17 mouse cellular contexts compared by ENCODE assay signal in the genomic region with DNA sequence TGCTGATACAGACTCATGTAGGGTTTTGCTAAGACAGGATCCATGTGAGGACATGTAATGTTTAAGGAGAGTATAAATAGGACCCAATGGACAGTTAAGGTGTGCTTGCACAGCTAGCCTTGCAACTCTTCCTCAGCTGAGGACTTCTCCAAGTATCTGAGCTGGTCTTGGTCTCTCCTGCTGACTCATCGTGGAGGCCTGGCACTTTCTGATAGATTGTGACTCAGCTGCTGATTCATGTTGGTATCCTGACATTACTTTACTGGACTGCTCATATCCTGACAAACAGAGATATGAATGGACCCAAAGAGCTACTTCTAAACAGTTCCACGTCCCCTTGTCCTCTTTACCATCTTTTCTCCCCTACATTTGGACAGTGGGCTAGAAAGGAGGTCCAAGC.
DNase-seq lines count a peak whose midpoint lies in the region; ATAC-seq and TF ChIP-seq lines count a peak whose summit lies in the region.
"Had no signal": no experiment of that assay in that cellular context is flagged by ENCODE, and none has a peak within 500 bp of the region (broad histone marks: within the 10 kb centered on the region; RNA-seq: fewer than 3 reads in every experiment).

No protein-coding gene starts in this region.

- TF ChIP-seq CTCF in liver, postnatal 0 days (IDR thresholded peaks at IDR 0.05; ENCODE audit: low read depth): no peak
- no peak for TF ChIP-seq CTCF in G1E (IDR thresholded peaks at IDR 0.05; ENCODE audit: low read depth, low read length)
- TF ChIP-seq CTCF in left cerebral cortex, adult 2 months (IDR thresholded peaks at IDR 0.05): no peak

- H3K36me3 ChIP-seq in liver, embryonic 12.5 days: no peaks in the 10 kb centered on the region
- H3K36me3 ChIP-seq in liver, postnatal 0 days (replicated peaks; ENCODE audit: insufficient read depth, low read length): no peaks in the 10 kb centered on the region
- no peaks in the 10 kb centered on the region for H3K36me3 ChIP-seq in G1E (replicated peaks)
- H3K36me3 ChIP-seq in liver, embryonic 13.5 days: no peaks in the 10 kb centered on the region
- H3K36me3 ChIP-seq: hindbrain, embryonic 15.5 days; stomach, embryonic 15.5 days had no signal

- no peaks in the 10 kb centered on the region for H3K4me1 ChIP-seq in liver, embryonic 12.5 days
- H3K4me1 ChIP-seq in liver, postnatal 0 days (ENCODE audit: insufficient read depth): no peaks in the 10 kb centered on the region
- no peaks in the 10 kb centered on the region for H3K4me1 ChIP-seq in G1E (ENCODE audit: insufficient read depth, low read depth, low read length)
- no peaks in the 10 kb centered on the region for H3K4me1 ChIP-seq in liver, embryonic 13.5 days (replicated peaks)
- H3K4me1 ChIP-seq: hindbrain, embryonic 15.5 days; stomach, embryonic 15.5 days had no signal

- no peaks in the 10 kb centered on the region for H3K9me3 ChIP-seq in liver, embryonic 12.5 days (replicated peaks)
- no peaks in the 10 kb centered on the region for H3K9me3 ChIP-seq in liver, postnatal 0 days (ENCODE audit: low read length)
- H3K9me3 ChIP-seq in G1E (replicated peaks): no peaks in the 10 kb centered on the region
- H3K9me3 ChIP-seq in liver, embryonic 13.5 days (replicated peaks): no peaks in the 10 kb centered on the region
- H3K9me3 ChIP-seq: hindbrain, embryonic 15.5 days; stomach, embryonic 15.5 days had no signal

- peak; percentile 79 for ATAC-seq in liver, embryonic 12.5 days
- ATAC-seq in liver, postnatal 0 days: no peak; the same call in 1 of the 2 replicates
- peak; percentile 95 for ATAC-seq in G1E (ENCODE audit: extremely low read depth, insufficient number of reproducible peaks, low FRiP score, poor library complexity, severe bottlenecking)
- peak; percentile 60 for ATAC-seq in liver, embryonic 13.5 days (ENCODE audit: low read depth)
- ATAC-seq: intestine, postnatal 0 days; midbrain, embryonic 16.5 days had no signal

- no peak for TF ChIP-seq EP300 in liver, postnatal 0 days (IDR thresholded peaks at IDR 0.05; ENCODE audit: low read depth)

- intact Hi-C loops in left cerebral cortex, adult 2 months (cut with DNase I): no loop called here

- H3K9ac ChIP-seq in liver, embryonic 12.5 days: no peak overlapping the region
- H3K9ac ChIP-seq in liver, postnatal 0 days (replicated peaks): no peak overlapping the region
- H3K9ac ChIP-seq in liver, embryonic 13.5 days: no peak overlapping the region
- H3K9ac ChIP-seq: hindbrain, embryonic 15.5 days; lung, embryonic 14.5 days; stomach, embryonic 15.5 days had no signal

- H3K27ac ChIP-seq in liver, embryonic 12.5 days: peak overlapping the region; percentile 40; the same call in 1 of the 2 replicates
- no peak overlapping the region for H3K27ac ChIP-seq in liver, postnatal 0 days (ENCODE audit: low read depth)
- no peak overlapping the region for H3K27ac ChIP-seq in liver, embryonic 13.5 days
- H3K27ac ChIP-seq in left cerebral cortex, adult 2 months: no peak overlapping the region
- H3K27ac ChIP-seq: heart, adult 2 months; hindbrain, embryonic 15.5 days; stomach, embryonic 15.5 days had no signal

- H3K27me3 ChIP-seq in liver, embryonic 12.5 days (replicated peaks): no peaks in the 10 kb centered on the region
- H3K27me3 ChIP-seq in liver, postnatal 0 days (ENCODE audit: insufficient read depth, low read length): no peaks in the 10 kb centered on the region
- H3K27me3 ChIP-seq in G1E (ENCODE audit: insufficient read depth, low read length): no peaks in the 10 kb centered on the region
- H3K27me3 ChIP-seq in liver, embryonic 13.5 days: no peaks in the 10 kb centered on the region
- H3K27me3 ChIP-seq: hindbrain, embryonic 15.5 days; stomach, embryonic 15.5 days had no signal

- WGBS in liver, embryonic 12.5 days (ENCODE audit: insufficient replicate concordance): 38% methylated on average over 2 of the region's 2 CpGs
- WGBS in liver, postnatal 0 days (ENCODE audit: insufficient replicate concordance): 50% methylated on average over 2 of the region's 2 CpGs
- whole genome bisulfite sequencing in liver, embryonic 13.5 days (ENCODE audit: insufficient replicate concordance): 38% methylated on average over 2 of the region's 2 CpGs

- H3K4me2 ChIP-seq in liver, embryonic 12.5 days: no peak overlapping the region
- H3K4me2 ChIP-seq in liver, postnatal 0 days (ENCODE audit: low read depth, low read length): no peak overlapping the region
- no peak overlapping the region for H3K4me2 ChIP-seq in liver, embryonic 13.5 days
- H3K4me2 ChIP-seq: hindbrain, embryonic 15.5 days; lung, embryonic 14.5 days; stomach, embryonic 15.5 days had no signal

- H3K4me3 ChIP-seq in liver, embryonic 12.5 days: no peak overlapping the region
- H3K4me3 ChIP-seq in liver, postnatal 0 days (ENCODE audit: low read depth, low read length): no peak overlapping the region
- no peak overlapping the region for H3K4me3 ChIP-seq in G1E (ENCODE audit: low read depth, low read length)
- H3K4me3 ChIP-seq in liver, embryonic 13.5 days (replicated peaks): no peak overlapping the region
- no peak overlapping the region for H3K4me3 ChIP-seq in left cerebral cortex, adult 2 months
- H3K4me3 ChIP-seq: heart, adult 2 months; hindbrain, embryonic 15.5 days; stomach, embryonic 15.5 days had no signal

- DNase-seq in liver, postnatal 0 days: no peak
- DNase-seq in G1E (ENCODE audit: low spot score): no peak
- peak; percentile 38 for DNase-seq in adrenal gland, postnatal 14 days
- DNase-seq in liver, embryonic 13.5 days: peak; percentile 10
- no peak for DNase-seq in left cerebral cortex, adult 2 months (ENCODE audit: extremely low spot score in 1 of 2, low spot score in 2 of 2)
- DNase-seq in layer of hippocampus, adult 9-11 months: no peak
- DNase-seq in lung, postnatal 14 days: no peak
- DNase-seq: cerebellum, adult 9-10 months; gastrocnemius, postnatal 10 days; heart, adult 2 months; lung, embryonic 14.5 days; thymus, adult 2 months had no signal

Comparison
In these comparisons a context has a peak if more than half of its experiments do, and no peak if none do; other contexts are left out.
1. DNase-seq: peak in adrenal gland, postnatal 14 days (single experiment) and liver, embryonic 13.5 days (single experiment); none in liver, postnatal 0 days (single experiment), G1E (single experiment), left cerebral cortex, adult 2 months (0 of 2), layer of hippocampus, adult 9-11 months (single experiment) and lung, postnatal 14 days (single experiment).